Mouse (Mus musculus) neural tube, embryonic 12.5 days (tissue): ENCODE results near the gene Morc2a. TPM values are rescaled to one million over a fixed set of nuclear protein-coding genes. Genes with fewer than 3 reads are reported as not detected.

Source experiments
- ATAC-seq: fragments of 200-750 bp; cut with Nextera tagmentation; 2 replicates; pipeline ENCODE4 v1.8.0; 2017; ENCODE audit warnings: low read depth, mild to moderate bottlenecking, moderate TSS enrichment, moderate library complexity; ENCODE audit not compliant: low FRiP score
- H3K27ac ChIP-seq: fragments of 300-500 bp; sonication (generic); 2 replicates; pipeline ENCODE4 v1.5.1; 2016
- H3K27me3 ChIP-seq: fragments of 300-500 bp; sonication (generic); replicated peaks from 2 replicates; pipeline ENCODE4 v1.6.1; 2016; ENCODE audit warnings: mild to moderate bottlenecking
- H3K36me3 ChIP-seq: fragments of 300-500 bp; sonication (generic); 2 replicates; pipeline ENCODE4 v1.6.1; 2016; ENCODE audit warnings: mild to moderate bottlenecking
- H3K4me1 ChIP-seq: fragments of 300-500 bp; sonication (generic); 2 replicates; pipeline ENCODE4 v1.6.1; 2016
- H3K4me2 ChIP-seq: fragments of 300-500 bp; sonication (generic); replicated peaks from 2 replicates; pipeline ENCODE4 v1.6.1; 2016; ENCODE audit warnings: mild to moderate bottlenecking
- H3K4me3 ChIP-seq: fragments of 300-500 bp; sonication (generic); 2 replicates; pipeline ENCODE4 v1.5.1; 2016
- H3K9ac ChIP-seq: fragments of 300-500 bp; sonication (generic); 2 replicates; pipeline ENCODE4 v1.6.1; 2016; ENCODE audit warnings: mild to moderate bottlenecking
- H3K9me3 ChIP-seq: fragments of 300-500 bp; sonication (generic); 2 replicates; pipeline ENCODE4 v1.6.1; 2016; ENCODE audit warnings: mild to moderate bottlenecking
- WGBS: fragments of 180-500 bp; shearing (Covaris S2); methylation state at CpG from one replicate; pipeline ENCODE4 v1.1.7; 2016; 5-methylcytosine and 5-hydroxymethylcytosine counted together
- polyA plus RNA-seq: library from polyadenylated mRNA; unstranded; fragments of >200 nt; fragmentation: Nextera tagmentation; extraction: Ambion mirVana; gene quantifications from 2 replicates; pipeline ENCODE4 v1.2.1, GENCODE M21; 2016

Morc2a gene
- polyA plus RNA-seq, 1 experiment from 2014 or later: 55.9 TPM

- Histone ChIP-seq H3K9me3 (no peaks in the 10 kb centered on the region), H3K4me3 (no peak overlapping the region), H3K27me3 (no peaks in the 10 kb centered on the region; the same call in 1 of the 2 replicates), H3K4me2 (no peak overlapping the region), H3K4me1 (no peaks in the 10 kb centered on the region), H3K27ac (no peak overlapping the region), H3K9ac (no peak overlapping the region), H3K36me3 (peaks cover 33% of the 10 kb centered on the region)
- 95% methylated on average over 2 of the region's 2 CpGs for WGBS
- no peak for ATAC-seq
Observed at GRCm38 (mm10) chr11:3661964-3662363, 13.0 kb downstream of the Morc2a start.

- Histone ChIP-seq H3K27me3 (no peaks in the 10 kb centered on the region; the same call in 1 of the 2 replicates), H3K9me3 (no peaks in the 10 kb centered on the region), H3K27ac (no peak overlapping the region), H3K9ac (no peak overlapping the region), H3K36me3 (peaks cover 57% of the 10 kb centered on the region), H3K4me2 (no peak overlapping the region), H3K4me1 (0 out of 2 replicates have a peak, but pooled peaks cover 7% of the 10 kb centered on the region), H3K4me3 (no peak overlapping the region)
- 85% methylated on average over 3 of the region's 3 CpGs for WGBS
- ATAC-seq: no peak
Observed at GRCm38 (mm10) chr11:3667506-3667905, 18.5 kb downstream of the Morc2a start.

- 0 out of 2 replicates have a peak, but pooled peaks cover 7% of the 10 kb centered on the region for H3K4me1 ChIP-seq
- H3K27me3 ChIP-seq: no peaks in the 10 kb centered on the region; the same call in 1 of the 2 replicates
- WGBS: 96% methylated on average over 2 of the region's 2 CpGs
- ATAC-seq: no peak
- H3K4me2 ChIP-seq: no peak overlapping the region
- peaks cover 59% of the 10 kb centered on the region for H3K36me3 ChIP-seq
- no peak overlapping the region for H3K4me3 ChIP-seq
- no peak overlapping the region for H3K27ac ChIP-seq
- no peaks in the 10 kb centered on the region for H3K9me3 ChIP-seq
- H3K9ac ChIP-seq: no peak overlapping the region
Observed at GRCm38 (mm10) chr11:3668768-3669167, 19.8 kb downstream of the Morc2a start.

GRCm38 (mm10) chr11:3669849-3670248, 20.9 kb downstream of the Morc2a start:
- Histone ChIP-seq H3K9ac (no peak overlapping the region), H3K4me2 (no peak overlapping the region), H3K4me3 (no peak overlapping the region), H3K36me3 (peaks cover 60% of the 10 kb centered on the region), H3K27ac (no peak overlapping the region), H3K4me1 (0 out of 2 replicates have a peak, but pooled peaks cover 7% of the 10 kb centered on the region), H3K9me3 (no peaks in the 10 kb centered on the region), H3K27me3 (no peaks in the 10 kb centered on the region)
- ATAC-seq: no peak

- peak; percentile 37; the same call in 1 of the 2 replicates for ATAC-seq
- H3K9me3 ChIP-seq: no peaks in the 10 kb centered on the region
- H3K9ac ChIP-seq: no peak overlapping the region
- no peaks in the 10 kb centered on the region for H3K27me3 ChIP-seq
- WGBS: 98% methylated on average over 1 of the region's 1 CpGs
- peaks cover 73% of the 10 kb centered on the region for H3K36me3 ChIP-seq
- H3K4me1 ChIP-seq: 0 out of 2 replicates have a peak, but pooled peaks cover 7% of the 10 kb centered on the region
- H3K27ac ChIP-seq: no peak overlapping the region
- no peak overlapping the region for H3K4me3 ChIP-seq
- no peak overlapping the region for H3K4me2 ChIP-seq
Observed at GRCm38 (mm10) chr11:3671000-3671628, 22.1 kb downstream of the Morc2a start.

GRCm38 (mm10) chr11:3674545-3674944, 25.6 kb downstream of the Morc2a start:
- no peak for ATAC-seq
- H3K36me3 ChIP-seq: peaks cover 90% of the 10 kb centered on the region

GRCm38 (mm10) chr11:3676423-3676822, 27.4 kb downstream of the Morc2a start:
- Histone ChIP-seq H3K4me3 (no peak overlapping the region), H3K4me1 (0 out of 2 replicates have a peak, but pooled peaks cover under 1% of the 10 kb centered on the region), H3K36me3 (peaks cover 91% of the 10 kb centered on the region), H3K9ac (no peak overlapping the region), H3K27ac (no peak overlapping the region), H3K4me2 (no peak overlapping the region), H3K9me3 (no peaks in the 10 kb centered on the region), H3K27me3 (no peaks in the 10 kb centered on the region)
- WGBS: 91% methylated on average over 5 of the region's 5 CpGs
- no peak for ATAC-seq

More at GRCm38 (mm10) chr11:3674545-3674944, 25.6 kb downstream of the Morc2a start:
- Histone ChIP-seq H3K9me3 (no peaks in the 10 kb centered on the region), H3K4me1 (0 out of 2 replicates have a peak, but pooled peaks cover 7% of the 10 kb centered on the region), H3K27me3 (no peaks in the 10 kb centered on the region), H3K27ac (no peak overlapping the region), H3K9ac (no peak overlapping the region), H3K4me3 (no peak overlapping the region), H3K4me2 (no peak overlapping the region)
- 90% methylated on average over 4 of the region's 4 CpGs for WGBS

- 90% methylated on average over 6 of the region's 6 CpGs for whole genome bisulfite sequencing
- no peak for ATAC-seq
- no peaks in the 10 kb centered on the region for H3K27me3 ChIP-seq
- no peak overlapping the region for H3K9ac ChIP-seq
- H3K4me3 ChIP-seq: no peak overlapping the region
- no peak overlapping the region for H3K27ac ChIP-seq
- no peaks in the 10 kb centered on the region for H3K9me3 ChIP-seq
- H3K4me1 ChIP-seq: no peaks in the 10 kb centered on the region
- peaks cover 91% of the 10 kb centered on the region for H3K36me3 ChIP-seq
- H3K4me2 ChIP-seq: no peak overlapping the region
Observed at GRCm38 (mm10) chr11:3677204-3677603, 28.2 kb downstream of the Morc2a start.

- 97% methylated on average over 3 of the region's 3 CpGs for WGBS
Observed at GRCm38 (mm10) chr11:3679771-3680170, 30.8 kb downstream of the Morc2a start.

GRCm38 (mm10) chr11:3683696-3684095, 34.7 kb downstream of the Morc2a start:
- Histone ChIP-seq H3K9ac (no peak overlapping the region), H3K4me3 (no peak overlapping the region), H3K36me3 (peaks cover 85% of the 10 kb centered on the region), H3K4me2 (no peak overlapping the region), H3K27me3 (no peaks in the 10 kb centered on the region), H3K27ac (no peak overlapping the region), H3K4me1 (no peaks in the 10 kb centered on the region), H3K9me3 (no peaks in the 10 kb centered on the region)
- WGBS: 93% methylated on average over 11 of the region's 11 CpGs
- no peak for ATAC-seq

More at GRCm38 (mm10) chr11:3679771-3680170, 30.8 kb downstream of the Morc2a start:
- Histone ChIP-seq H3K9ac (no peak overlapping the region), H3K4me2 (no peak overlapping the region), H3K4me3 (no peak overlapping the region), H3K9me3 (no peaks in the 10 kb centered on the region), H3K27ac (no peak overlapping the region), H3K36me3 (peaks cover 86% of the 10 kb centered on the region), H3K4me1 (no peaks in the 10 kb centered on the region), H3K27me3 (no peaks in the 10 kb centered on the region)
- ATAC-seq: no peak

GRCm38 (mm10) chr11:3684232-3684631, 35.2 kb downstream of the Morc2a start:
- 100% methylated on average over 1 of the region's 1 CpGs for WGBS
- no peak for ATAC-seq

GRCm38 (mm10) chr11:3684723-3685430, 35.9 kb downstream of the Morc2a start:
- H3K36me3 ChIP-seq: peaks cover 89% of the 10 kb centered on the region
- no peaks in the 10 kb centered on the region for H3K27me3 ChIP-seq
- no peak overlapping the region for H3K4me2 ChIP-seq
- no peak for ATAC-seq
- no peak overlapping the region for H3K4me3 ChIP-seq
- WGBS: 94% methylated on average over 5 of the region's 5 CpGs
- H3K9ac ChIP-seq: no peak overlapping the region
- H3K27ac ChIP-seq: no peak overlapping the region
- no peaks in the 10 kb centered on the region for H3K9me3 ChIP-seq
- H3K4me1 ChIP-seq: no peaks in the 10 kb centered on the region

More at GRCm38 (mm10) chr11:3684232-3684631, 35.2 kb downstream of the Morc2a start:
- no peak overlapping the region for H3K4me2 ChIP-seq
- no peak overlapping the region for H3K27ac ChIP-seq
- peaks cover 87% of the 10 kb centered on the region for H3K36me3 ChIP-seq
- H3K27me3 ChIP-seq: no peaks in the 10 kb centered on the region
- H3K9me3 ChIP-seq: no peaks in the 10 kb centered on the region
- no peaks in the 10 kb centered on the region for H3K4me1 ChIP-seq
- no peak overlapping the region for H3K4me3 ChIP-seq
- no peak overlapping the region for H3K9ac ChIP-seq
